Mouse (Mus musculus): Measurements from ENCODE around the gene Tcl1b4. TPM values are rescaled to one million over a fixed set of nuclear protein-coding genes. Genes with fewer than 3 reads are reported as not detected.

Gene Tcl1b4
- polyA plus RNA-seq, 1 experiment = not detected

GRCm38 (mm10) chr12:105239060-105239459 lies 37.3 kb downstream of the Tcl1b4 start:
- H3ac ChIP-seq (ENCODE audit: control insufficient read depth, insufficient read length, low read depth) = no peak overlapping the region
- no peaks in the 10 kb centered on the region for H3K79me3 ChIP-seq (ENCODE audit: low read depth)
- TF ChIP-seq MAX (IDR thresholded peaks at IDR 0.05) (no peak), CEBPB (IDR thresholded peaks at IDR 0.05; ENCODE audit: low read depth) (no peak), USF1 (IDR thresholded peaks at IDR 0.05; ENCODE audit: low read depth) (no peak), CTCF (IDR thresholded peaks at IDR 0.05; ENCODE audit: control insufficient read depth, insufficient read depth, insufficient read length) (no peak), MYOD1 (IDR thresholded peaks at IDR 0.05; ENCODE audit: control insufficient read depth, insufficient read length, low read depth) (no peak), MYOG (IDR thresholded peaks at IDR 0.05; ENCODE audit: control insufficient read depth, extremely low read depth, insufficient read length) (no peak), FOSL1 (IDR thresholded peaks at IDR 0.05; ENCODE audit: insufficient read depth, low read length, poor library complexity, severe bottlenecking) (no peak)
- H3K36me3 ChIP-seq (ENCODE audit: control insufficient read depth, insufficient read depth) = no peaks in the 10 kb centered on the region
- H3K4me3 ChIP-seq (ENCODE audit: insufficient read depth, poor library complexity, severe bottlenecking) = no peak overlapping the region
- no peaks in the 10 kb centered on the region for H3K27me3 ChIP-seq (ENCODE audit: control insufficient read depth, insufficient read depth, insufficient read length)
- no peaks in the 10 kb centered on the region for H3K79me2 ChIP-seq (ENCODE audit: control insufficient read depth, insufficient read depth)

GRCm38 (mm10) chr12:105248763-105249233 lies 47.0 kb downstream of the Tcl1b4 start:
- TF ChIP-seq MAX (IDR thresholded peaks at IDR 0.05) (no peak), MYOD1 (IDR thresholded peaks at IDR 0.05; ENCODE audit: control insufficient read depth, insufficient read length, low read depth) (no peak), MYOG (IDR thresholded peaks at IDR 0.05; ENCODE audit: control insufficient read depth, extremely low read depth, insufficient read length) (no peak)
- H3K4me3 ChIP-seq (ENCODE audit: insufficient read depth, poor library complexity, severe bottlenecking) = no peak overlapping the region

GRCm38 (mm10) chr12:105253796-105254195 lies 52.0 kb downstream of the Tcl1b4 start:
- H3K27me3 ChIP-seq (ENCODE audit: control insufficient read depth, insufficient read depth, insufficient read length) = no peaks in the 10 kb centered on the region
- no peaks in the 10 kb centered on the region for H3K79me3 ChIP-seq (ENCODE audit: low read depth)
- H3ac ChIP-seq (ENCODE audit: control insufficient read depth, insufficient read length, low read depth) = no peak overlapping the region

More at GRCm38 (mm10) chr12:105248763-105249233, 47.0 kb downstream of the Tcl1b4 start:
- Histone ChIP-seq H3K36me3 (ENCODE audit: control insufficient read depth, insufficient read depth) (no peaks in the 10 kb centered on the region), H3ac (ENCODE audit: control insufficient read depth, insufficient read length, low read depth) (no peak overlapping the region), H3K27me3 (ENCODE audit: control insufficient read depth, insufficient read depth, insufficient read length) (no peaks in the 10 kb centered on the region), H3K79me2 (ENCODE audit: control insufficient read depth, insufficient read depth) (no peaks in the 10 kb centered on the region), H3K79me3 (ENCODE audit: low read depth) (no peaks in the 10 kb centered on the region)

More at GRCm38 (mm10) chr12:105253796-105254195, 52.0 kb downstream of the Tcl1b4 start:
- Histone ChIP-seq H3K4me3 (ENCODE audit: insufficient read depth, poor library complexity, severe bottlenecking) (no peak overlapping the region), H3K36me3 (ENCODE audit: control insufficient read depth, insufficient read depth) (no peaks in the 10 kb centered on the region), H3K79me2 (ENCODE audit: control insufficient read depth, insufficient read depth) (no peaks in the 10 kb centered on the region)
- TF ChIP-seq CEBPB (IDR thresholded peaks at IDR 0.05; ENCODE audit: low read depth) (no peak), MAX (IDR thresholded peaks at IDR 0.05) (no peak), CTCF (IDR thresholded peaks at IDR 0.05; ENCODE audit: control insufficient read depth, insufficient read depth, insufficient read length) (no peak), FOSL1 (IDR thresholded peaks at IDR 0.05; ENCODE audit: insufficient read depth, low read length, poor library complexity, severe bottlenecking) (no peak), USF1 (IDR thresholded peaks at IDR 0.05; ENCODE audit: low read depth) (no peak), MYOD1 (IDR thresholded peaks at IDR 0.05; ENCODE audit: control insufficient read depth, insufficient read length, low read depth) (no peak), MYOG (IDR thresholded peaks at IDR 0.05; ENCODE audit: control insufficient read depth, extremely low read depth, insufficient read length) (no peak)

Other genes with a start within 250 kb of the Tcl1b4 start
- gene Syne3, start 192.1 kb upstream of the Tcl1b4 start, polyA plus RNA-seq (2012; fragmentation: generic; extraction: Trizol) = 24.8 TPM
- 92.2 TPM for gene Glrx5, start 169.3 kb upstream of the Tcl1b4 start, polyA plus RNA-seq (2012; fragmentation: generic; extraction: Trizol)
- not detected for gene Tcl1b2, start 55.9 kb upstream of the Tcl1b4 start, polyA plus RNA-seq (2012; fragmentation: generic; extraction: Trizol)
- not detected for gene Tcl1b1, start 42.3 kb upstream of the Tcl1b4 start, polyA plus RNA-seq (2012; fragmentation: generic; extraction: Trizol)
- not detected for gene Tcl1b5, start 25.6 kb upstream of the Tcl1b4 start, polyA plus RNA-seq (2012; fragmentation: generic; extraction: Trizol)
- gene Tcl1b3, start 10.9 kb upstream of the Tcl1b4 start, polyA plus RNA-seq (2012; fragmentation: generic; extraction: Trizol) = not detected
- not detected for gene Tcl1, start 20.8 kb downstream of the Tcl1b4 start, polyA plus RNA-seq (2012; fragmentation: generic; extraction: Trizol)
- gene Tunar, start 131.9 kb downstream of the Tcl1b4 start, polyA plus RNA-seq (2012; fragmentation: generic; extraction: Trizol) = not detected

All from C2C12 (cell line).